Mouse (Mus musculus): ENCODE results near the gene Sfn. TPM values are rescaled to one million over a fixed set of nuclear protein-coding genes. Genes with fewer than 3 reads are reported as not detected.

Gene Sfn
- polyA plus RNA-seq, 1 experiment from 2014 or later: 355 TPM

DNA sequence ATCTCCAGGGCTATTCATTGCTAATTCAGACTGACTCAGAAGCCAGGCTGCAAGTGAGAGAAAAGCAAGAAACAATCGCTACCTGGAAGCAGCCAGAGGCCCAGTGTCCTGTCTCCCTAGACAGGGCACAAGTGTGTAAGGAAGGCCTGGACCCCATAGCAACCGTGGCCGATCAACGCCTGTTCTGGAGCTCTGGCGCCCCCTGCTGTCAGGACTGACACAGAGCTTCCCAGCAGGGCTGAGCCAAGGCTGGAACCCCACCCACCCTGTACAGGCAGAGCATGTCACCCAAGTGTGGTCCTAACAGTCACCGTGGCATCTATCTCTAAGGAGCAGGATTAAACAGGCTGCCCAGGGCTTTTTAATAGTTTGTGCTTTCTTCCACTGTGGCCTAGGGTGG lies 7.8 kb upstream of the Sfn start:
- Histone ChIP-seq H3K27ac (replicated peaks) (no peak overlapping the region), H3K9me3 (ENCODE audit: control insufficient read depth, low read length) (no peaks in the 10 kb centered on the region), H3K4me3 (ENCODE audit: low read depth, low read length) (no peak overlapping the region), H3K9ac (ENCODE audit: low read length) (no peak overlapping the region), H3K36me3 (ENCODE audit: control insufficient read depth, insufficient read depth, low read length) (no peaks in the 10 kb centered on the region), H3K4me2 (replicated peaks; ENCODE audit: low read depth) (no peak overlapping the region), H3K27me3 (ENCODE audit: control insufficient read depth, insufficient read depth, low read length) (no peaks in the 10 kb centered on the region), H3K4me1 (replicated peaks; ENCODE audit: control insufficient read depth, insufficient read depth) (0 out of 2 replicates have a peak, but pooled peaks cover 2% of the 10 kb centered on the region)
- no peak for TF ChIP-seq EP300 (optimal IDR thresholded peaks at IDR 0.05)
- TF ChIP-seq CTCF (IDR thresholded peaks at IDR 0.05; ENCODE audit: low read depth): peak; percentile 95
- 12% methylated on average over 6 of the region's 6 CpGs for WGBS
- DNase-seq (ENCODE audit: low spot score) (peak; percentile 91), ATAC-seq (ENCODE audit: low FRiP score, low TSS enrichment) (peak; percentile 53)

DNA sequence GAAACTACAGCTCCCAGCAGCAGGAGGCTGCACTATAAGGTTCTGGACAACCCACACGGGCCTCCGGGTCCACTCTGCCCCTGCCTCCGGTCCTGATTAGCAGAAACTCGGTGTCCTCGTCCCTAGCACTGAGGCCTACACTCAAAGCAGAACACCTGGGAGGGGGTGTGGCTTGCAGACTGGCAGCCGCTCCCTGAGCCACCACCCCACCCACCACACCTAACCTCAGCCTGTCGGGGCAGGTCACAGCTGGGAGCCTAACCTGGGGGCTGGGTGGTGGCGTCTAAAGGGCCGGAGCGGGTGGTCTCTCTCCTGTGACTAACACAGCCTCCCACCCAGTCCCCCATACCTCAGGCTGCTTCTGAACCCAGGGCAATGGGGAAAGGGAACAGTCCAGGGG lies 5.3 kb upstream of the Sfn start:
- H3K27me3 ChIP-seq (ENCODE audit: control insufficient read depth, insufficient read depth, low read length): no peaks in the 10 kb centered on the region
- no peak overlapping the region for H3K4me3 ChIP-seq (ENCODE audit: low read depth, low read length)
- peak; percentile 69 for ATAC-seq (ENCODE audit: low FRiP score, low TSS enrichment)
- peaks cover 5% of the 10 kb centered on the region; the same call in 1 of the 2 replicates for H3K36me3 ChIP-seq (ENCODE audit: control insufficient read depth, insufficient read depth, low read length)
- H3K27ac ChIP-seq (replicated peaks): peak overlapping the region; percentile 82
- no peak for TF ChIP-seq EP300 (optimal IDR thresholded peaks at IDR 0.05)
- TF ChIP-seq CTCF (IDR thresholded peaks at IDR 0.05; ENCODE audit: low read depth): no peak
- WGBS: 66% methylated on average over 10 of the region's 10 CpGs
- peak; percentile 80 for DNase-seq (ENCODE audit: low spot score)
- 0 out of 2 replicates have a peak, but pooled peaks cover 2% of the 10 kb centered on the region for H3K4me1 ChIP-seq (replicated peaks; ENCODE audit: control insufficient read depth, insufficient read depth)
- no peak overlapping the region for H3K9ac ChIP-seq (ENCODE audit: low read length)
- no peaks in the 10 kb centered on the region for H3K9me3 ChIP-seq (ENCODE audit: control insufficient read depth, low read length)
- H3K4me2 ChIP-seq (replicated peaks; ENCODE audit: low read depth): no peak overlapping the region

- TF ChIP-seq EP300 (optimal IDR thresholded peaks at IDR 0.05) (peak; percentile 83), CTCF (IDR thresholded peaks at IDR 0.05; ENCODE audit: low read depth) (no peak)
- H3K36me3 ChIP-seq (ENCODE audit: control insufficient read depth, insufficient read depth, low read length): peaks cover 5% of the 10 kb centered on the region; the same call in 1 of the 2 replicates
- H3K4me1 ChIP-seq (replicated peaks; ENCODE audit: control insufficient read depth, insufficient read depth): 0 out of 2 replicates have a peak, but pooled peaks cover 2% of the 10 kb centered on the region
- H3K9ac ChIP-seq (ENCODE audit: low read length): peak overlapping the region; percentile 18; the same call in 1 of the 2 replicates
- no peaks in the 10 kb centered on the region for H3K27me3 ChIP-seq (ENCODE audit: control insufficient read depth, insufficient read depth, low read length)
- H3K4me2 ChIP-seq (replicated peaks; ENCODE audit: low read depth): no peak overlapping the region
- WGBS: 31% methylated on average over 9 of the region's 9 CpGs
- H3K4me3 ChIP-seq (ENCODE audit: low read depth, low read length): no peak overlapping the region
- ATAC-seq (ENCODE audit: low FRiP score, low TSS enrichment) (peak; percentile 6; the same call in 1 of the 2 replicates), DNase-seq (ENCODE audit: low spot score) (peak; percentile 74)
- no peaks in the 10 kb centered on the region for H3K9me3 ChIP-seq (ENCODE audit: control insufficient read depth, low read length)
- H3K27ac ChIP-seq (replicated peaks): peak overlapping the region; percentile 84
Observed at GRCm38 (mm10) chr4:133605330-133605729, 3.4 kb upstream of the Sfn start.

DNA sequence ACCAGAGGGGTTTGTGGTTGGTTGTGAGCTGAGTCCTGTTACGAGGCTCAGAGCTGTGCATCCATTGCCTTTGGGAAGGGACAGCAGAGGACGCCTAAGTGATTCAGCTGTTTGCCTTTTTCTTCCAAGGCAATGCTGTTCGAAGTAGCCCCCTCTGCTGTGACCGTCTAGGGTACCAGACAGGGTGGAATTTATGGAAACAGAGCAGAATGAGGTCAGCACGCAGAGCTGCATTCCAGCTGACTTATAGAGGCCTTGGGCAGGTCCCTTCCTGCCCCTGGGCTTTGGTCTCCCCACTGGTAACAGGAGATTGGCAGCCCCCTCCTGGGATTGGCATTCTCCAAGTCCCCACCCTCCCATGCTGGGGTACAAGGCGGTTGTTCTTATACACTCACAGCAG lies 2.9 kb upstream of the Sfn start:
- peak overlapping the region; percentile 84 for H3K27ac ChIP-seq (replicated peaks)
- no peak for ATAC-seq (ENCODE audit: low FRiP score, low TSS enrichment)
- H3K9me3 ChIP-seq (ENCODE audit: control insufficient read depth, low read length): no peaks in the 10 kb centered on the region
- TF ChIP-seq EP300 (optimal IDR thresholded peaks at IDR 0.05): no peak
- TF ChIP-seq CTCF (IDR thresholded peaks at IDR 0.05; ENCODE audit: low read depth): no peak
- H3K4me3 ChIP-seq (ENCODE audit: low read depth, low read length): no peak overlapping the region
- no peaks in the 10 kb centered on the region for H3K27me3 ChIP-seq (ENCODE audit: control insufficient read depth, insufficient read depth, low read length)
- no peak for DNase-seq (ENCODE audit: low spot score)
- H3K4me1 ChIP-seq (replicated peaks; ENCODE audit: control insufficient read depth, insufficient read depth): 0 out of 2 replicates have a peak, but pooled peaks cover 2% of the 10 kb centered on the region
- no peak overlapping the region for H3K4me2 ChIP-seq (replicated peaks; ENCODE audit: low read depth)
- H3K36me3 ChIP-seq (ENCODE audit: control insufficient read depth, insufficient read depth, low read length): peaks cover 5% of the 10 kb centered on the region; the same call in 1 of the 2 replicates
- no peak overlapping the region for H3K9ac ChIP-seq (ENCODE audit: low read length)
- 59% methylated on average over 6 of the region's 6 CpGs for WGBS

DNA sequence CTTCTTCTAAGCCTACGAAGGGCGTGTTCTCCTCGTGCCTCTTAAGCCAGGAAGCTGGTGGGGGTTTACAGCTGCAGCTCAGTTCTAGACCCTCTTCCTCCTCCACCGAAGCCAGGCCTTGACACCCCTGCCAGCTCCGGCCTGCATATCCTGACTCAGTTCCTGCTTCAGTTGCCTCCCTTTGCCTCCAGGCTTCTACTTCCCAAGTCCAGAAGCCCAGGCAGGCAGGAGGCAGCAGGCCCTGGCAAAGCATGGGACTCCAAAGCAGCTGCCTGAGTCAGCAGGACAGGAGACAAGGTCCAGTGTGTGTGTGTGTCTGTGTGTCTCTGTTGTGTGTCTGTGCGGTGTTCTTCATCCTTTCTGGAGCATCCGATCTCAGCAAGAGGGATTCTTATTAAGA lies 2.2 kb upstream of the Sfn start:
- H3K36me3 ChIP-seq (ENCODE audit: control insufficient read depth, insufficient read depth, low read length): peaks cover 5% of the 10 kb centered on the region; the same call in 1 of the 2 replicates
- no peaks in the 10 kb centered on the region for H3K9me3 ChIP-seq (ENCODE audit: control insufficient read depth, low read length)
- H3K4me1 ChIP-seq (replicated peaks; ENCODE audit: control insufficient read depth, insufficient read depth): 0 out of 2 replicates have a peak, but pooled peaks cover 2% of the 10 kb centered on the region
- ATAC-seq (ENCODE audit: low FRiP score, low TSS enrichment): no peak
- H3K4me3 ChIP-seq (ENCODE audit: low read depth, low read length): no peak overlapping the region
- H3K27ac ChIP-seq (replicated peaks): peak overlapping the region; percentile 85; the same call in 1 of the 2 replicates
- 60% methylated on average over 7 of the region's 7 CpGs for WGBS
- no peak for TF ChIP-seq CTCF (IDR thresholded peaks at IDR 0.05; ENCODE audit: low read depth)
- TF ChIP-seq EP300 (optimal IDR thresholded peaks at IDR 0.05): no peak
- no peaks in the 10 kb centered on the region for H3K27me3 ChIP-seq (ENCODE audit: control insufficient read depth, insufficient read depth, low read length)
- no peak overlapping the region for H3K4me2 ChIP-seq (replicated peaks; ENCODE audit: low read depth)
- no peak overlapping the region for H3K9ac ChIP-seq (ENCODE audit: low read length)
- DNase-seq (ENCODE audit: low spot score): no peak

- no peaks in the 10 kb centered on the region for H3K9me3 ChIP-seq (ENCODE audit: control insufficient read depth, low read length)
- peaks cover 5% of the 10 kb centered on the region; the same call in 1 of the 2 replicates for H3K36me3 ChIP-seq (ENCODE audit: control insufficient read depth, insufficient read depth, low read length)
- 72% methylated on average over 5 of the region's 5 CpGs for WGBS
- H3K27me3 ChIP-seq (ENCODE audit: control insufficient read depth, insufficient read depth, low read length): no peaks in the 10 kb centered on the region
- H3K4me3 ChIP-seq (ENCODE audit: low read depth, low read length): no peak overlapping the region
- no peak overlapping the region for H3K9ac ChIP-seq (ENCODE audit: low read length)
- H3K4me1 ChIP-seq (replicated peaks; ENCODE audit: control insufficient read depth, insufficient read depth): 0 out of 2 replicates have a peak, but pooled peaks cover 2% of the 10 kb centered on the region
- ATAC-seq (ENCODE audit: low FRiP score, low TSS enrichment) (no peak), DNase-seq (ENCODE audit: low spot score) (no peak)
- no peak for TF ChIP-seq CTCF (IDR thresholded peaks at IDR 0.05; ENCODE audit: low read depth)
- no peak for TF ChIP-seq EP300 (optimal IDR thresholded peaks at IDR 0.05)
- H3K27ac ChIP-seq (replicated peaks): peak overlapping the region; percentile 85
- H3K4me2 ChIP-seq (replicated peaks; ENCODE audit: low read depth): no peak overlapping the region
Observed at GRCm38 (mm10) chr4:133603056-133603455, 1.1 kb upstream of the Sfn start.

Measured in stomach, postnatal 0 days (tissue).